Mouse (Mus musculus) ovary, postnatal 14 days (tissue): Measurements from ENCODE around the gene Lztfl1.
"Not testable (repeated sequence)": the region's sequence is repeated elsewhere in the genome, so short reads cannot be mapped to it uniquely, and the experiment has no call there.

Experiments
- DNase-seq: peaks from one replicate; pipeline ENCODE4 v3.0.0; 2022; ENCODE audit warnings: low spot score

The Lztfl1 gene

GRCm38 (mm10) chr9:123717186-123718008, at the start of gene Lztfl1:
Gene Lztfl1 (minus strand): TSS chr9:123717697.
- peak; percentile 89 for DNase-seq

GRCm38 (mm10) chr9:123766996-123767395, 49.5 kb upstream of the Lztfl1 start:
- no peak for DNase-seq

GRCm38 (mm10) chr9:123763771-123764170, 46.3 kb upstream of the Lztfl1 start:
- DNase-seq: no peak

- no peak for DNase-seq
Measured at GRCm38 (mm10) chr9:123762886-123763285, 45.4 kb upstream of the Lztfl1 start.

- DNase-seq: no peak
Measured at GRCm38 (mm10) chr9:123760806-123761205, 43.3 kb upstream of the Lztfl1 start.

GRCm38 (mm10) chr9:123758645-123759044, 41.1 kb upstream of the Lztfl1 start:
- DNase-seq: no peak

DNA sequence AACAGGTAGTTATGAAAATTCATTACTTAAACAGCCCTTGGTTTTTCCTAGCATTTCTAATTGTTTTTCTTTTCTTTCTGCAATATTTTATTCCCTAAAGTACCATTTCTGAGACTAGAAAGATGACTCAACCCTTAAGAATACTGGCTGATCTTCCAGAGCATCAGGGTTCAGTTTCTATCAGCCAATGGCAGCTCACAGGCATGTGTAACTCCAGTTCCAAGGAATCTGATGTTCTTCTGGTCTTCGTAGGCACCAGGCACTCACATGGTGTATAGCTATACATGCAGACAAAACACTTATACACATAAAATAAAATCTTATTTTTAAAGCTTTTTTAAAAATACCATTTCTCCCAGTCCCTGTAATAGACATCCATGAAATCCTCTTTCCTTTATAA, 40.7 kb upstream of the Lztfl1 start:
- DNase-seq: no peak

GRCm38 (mm10) chr9:123757326-123757725, 39.8 kb upstream of the Lztfl1 start:
- no peak for DNase-seq

GRCm38 (mm10) chr9:123756752-123757151, 39.3 kb upstream of the Lztfl1 start:
- no peak for DNase-seq

DNA sequence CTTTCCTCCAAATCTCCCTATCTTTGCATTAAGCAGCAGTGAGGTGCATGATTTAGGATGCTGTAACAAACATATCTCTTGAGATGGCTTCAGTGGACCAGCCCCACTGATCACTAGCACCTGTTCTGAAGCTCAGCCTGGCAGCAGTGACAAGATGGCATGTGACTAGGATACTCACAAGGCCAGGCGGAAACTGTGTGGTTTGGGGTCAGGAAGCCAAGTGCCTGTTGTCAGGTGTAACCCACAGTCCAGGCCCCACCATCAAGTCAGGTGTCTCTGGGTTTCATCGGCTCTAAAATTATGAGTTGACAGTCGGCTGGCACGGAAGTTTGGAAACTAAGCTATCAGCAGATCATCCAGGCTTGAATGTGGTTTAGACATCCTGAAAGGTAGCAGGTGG, 36.8 kb upstream of the Lztfl1 start:
- DNase-seq: no peak

GRCm38 (mm10) chr9:123749687-123750086, 32.2 kb upstream of the Lztfl1 start:
- not testable (repeated sequence) for DNase-seq

DNA sequence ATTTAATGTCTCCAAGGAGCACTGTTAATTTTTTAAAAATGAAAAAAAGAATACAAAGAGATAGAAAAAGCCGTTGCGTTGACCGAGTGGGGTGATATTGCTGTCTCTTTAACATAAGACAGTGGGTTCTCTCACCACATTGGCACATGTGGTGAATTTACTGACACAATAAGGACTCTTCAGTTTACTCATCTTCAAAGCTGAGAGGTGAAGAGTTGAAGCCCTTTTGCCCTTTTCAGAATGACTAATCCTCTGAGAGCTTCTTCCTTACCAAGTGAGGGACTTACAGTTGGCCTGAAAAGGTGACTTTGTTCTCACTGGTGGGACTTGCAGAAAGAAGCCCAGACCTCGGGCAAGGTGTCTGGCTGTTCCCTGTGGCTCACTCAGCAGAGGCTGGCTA, 23.3 kb upstream of the Lztfl1 start:
- DNase-seq: no peak

DNA sequence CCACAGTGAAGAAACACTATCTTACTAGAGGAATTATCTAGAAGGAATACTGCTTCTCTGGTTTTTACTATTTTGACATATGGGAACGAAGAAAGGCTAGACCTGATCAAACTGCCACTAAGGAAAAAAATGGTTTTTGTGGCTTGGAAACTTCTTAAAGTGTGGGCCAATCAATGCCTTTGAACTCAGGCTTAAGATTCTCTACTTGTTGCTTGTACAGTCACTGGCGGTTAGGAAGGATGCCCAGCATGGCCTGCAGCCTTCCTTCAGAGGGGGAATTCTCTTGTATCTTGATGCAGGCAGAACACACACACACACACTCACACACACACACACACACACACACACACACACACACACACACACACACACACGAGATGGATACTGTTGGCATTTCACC, 16.6 kb upstream of the Lztfl1 start:
- DNase-seq: no peak

GRCm38 (mm10) chr9:123731271-123731670, 13.8 kb upstream of the Lztfl1 start:
- DNase-seq: no peak

DNA sequence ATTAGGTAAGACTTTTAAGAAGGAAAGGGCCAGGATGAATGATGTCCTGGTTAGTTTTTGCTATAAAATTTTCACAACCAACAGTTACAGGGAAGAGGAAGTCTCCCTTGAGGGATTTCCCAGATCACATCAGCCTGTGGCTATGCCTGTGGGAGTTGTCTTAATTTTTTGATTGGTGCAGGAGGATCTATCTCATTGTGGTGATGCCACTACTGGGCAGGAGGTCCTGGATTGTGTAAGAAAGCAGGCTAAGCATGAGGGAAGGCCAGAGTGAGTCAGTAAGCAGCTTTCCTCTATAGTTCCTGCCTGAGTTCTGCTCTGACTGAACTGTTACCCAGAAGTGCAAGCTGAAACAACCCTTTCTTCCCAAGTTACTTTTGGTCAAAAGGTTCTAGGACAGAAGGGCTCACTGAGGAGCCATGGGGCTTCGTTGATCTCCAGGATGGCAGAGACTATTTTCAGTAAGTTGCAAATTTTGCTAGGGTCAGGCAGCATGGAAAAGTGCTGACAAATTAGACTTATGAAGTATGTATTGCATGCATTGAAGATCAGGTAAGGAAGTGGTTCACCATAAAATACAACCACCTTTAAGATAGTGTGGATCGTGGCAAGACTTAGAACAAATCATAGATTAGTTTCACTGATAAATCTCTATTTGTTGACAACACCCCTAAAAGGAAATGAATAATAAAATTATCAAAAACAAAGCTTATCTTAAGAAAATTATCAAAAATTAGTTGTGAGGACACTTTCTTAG, 5.4 kb upstream of the Lztfl1 start:
- no peak for DNase-seq

DNA sequence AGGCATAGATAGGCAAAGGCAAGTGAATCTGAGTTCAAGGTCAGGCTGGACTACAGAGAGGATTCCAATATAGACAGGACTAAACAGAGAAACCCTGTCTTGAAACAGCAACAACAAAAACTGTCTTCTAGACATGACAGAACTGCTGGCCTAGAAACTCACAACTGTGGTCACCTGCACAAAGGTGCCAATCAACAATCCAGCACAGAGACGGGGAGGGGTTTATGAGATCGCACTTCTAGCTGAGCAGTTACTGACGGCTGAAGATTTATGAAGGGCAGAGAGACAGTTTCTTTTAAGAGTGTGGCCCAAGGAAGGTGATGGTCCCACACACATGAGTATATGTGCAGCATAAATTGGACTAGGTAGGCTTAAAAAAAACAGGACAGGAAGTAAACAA, 1.2 kb downstream of the Lztfl1 start:
- DNase-seq: no peak

DNA sequence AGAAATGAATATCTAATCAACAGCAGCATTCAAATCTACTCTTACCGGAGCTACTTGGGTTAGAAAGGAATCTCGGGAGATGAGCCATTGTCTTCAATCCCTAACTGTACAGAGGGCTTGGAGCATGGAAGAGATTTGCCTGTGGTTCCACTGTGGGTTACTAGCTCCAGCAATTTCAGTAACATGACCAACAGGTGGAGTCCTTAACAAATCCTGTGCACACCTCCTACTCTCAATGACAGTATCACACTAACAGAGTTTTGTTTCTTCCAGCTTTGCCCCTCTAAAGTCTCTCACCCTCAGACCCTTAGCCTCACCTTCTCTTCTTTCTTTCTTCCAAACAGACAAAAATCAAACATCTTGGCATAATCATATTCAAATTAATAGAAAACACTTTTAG, 4.4 kb downstream of the Lztfl1 start:
- DNase-seq: no peak

- DNase-seq: no peak
Measured at GRCm38 (mm10) chr9:123709226-123709625, 8.3 kb downstream of the Lztfl1 start.

DNA sequence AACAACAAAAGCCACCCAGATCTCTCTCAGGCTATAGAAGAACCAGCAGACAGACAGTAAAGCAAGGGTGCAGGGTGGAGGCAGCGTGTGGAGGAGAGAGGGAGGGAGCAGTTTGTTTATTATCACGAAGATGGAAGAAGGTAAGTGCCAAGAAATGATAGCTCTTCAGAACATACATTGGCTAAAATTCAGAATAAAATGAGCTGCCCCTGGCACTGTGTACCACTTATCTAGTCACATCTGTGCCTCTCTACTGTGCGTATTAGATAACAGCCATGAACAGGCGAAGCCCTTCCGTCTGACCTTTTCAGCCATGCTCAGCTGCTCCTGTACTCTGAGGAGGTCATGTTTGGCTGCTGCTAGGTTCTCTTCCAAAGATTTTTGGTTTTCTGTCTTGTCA, 15.7 kb downstream of the Lztfl1 start:
- no peak for DNase-seq

GRCm38 (mm10) chr9:123695634-123696302, 21.7 kb downstream of the Lztfl1 start:
- DNase-seq: no peak

GRCm38 (mm10) chr9:123688227-123688626, 29.3 kb downstream of the Lztfl1 start:
- DNase-seq: no peak

DNA sequence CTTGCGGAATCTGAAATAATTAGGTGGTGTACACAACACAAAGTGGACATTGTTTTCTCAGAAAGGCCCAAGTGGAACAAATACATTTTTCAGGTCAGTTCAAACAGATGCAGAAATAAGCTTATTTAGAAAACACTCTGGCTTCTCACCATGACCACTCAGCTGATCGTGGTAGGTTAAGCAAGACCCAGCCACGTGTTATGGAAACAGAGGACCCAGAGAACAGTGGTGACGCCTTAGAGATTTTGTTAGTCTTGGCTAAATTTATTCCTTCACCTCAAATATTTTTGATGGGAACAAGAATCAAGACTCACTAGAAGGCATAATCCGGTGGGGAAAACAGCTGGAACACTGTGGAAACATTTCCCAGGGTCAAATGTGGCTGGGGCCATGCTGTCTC, 31.3 kb downstream of the Lztfl1 start:
- DNase-seq: no peak

GRCm38 (mm10) chr9:123683704-123684103, 33.8 kb downstream of the Lztfl1 start:
- no peak for DNase-seq
